Mouse (Mus musculus) right cerebral cortex, adult 18-20 months (tissue): ENCODE data around the gene Tspoap1.

Experiments used
- DNase-seq: peaks from one replicate; pipeline ENCODE4 v3.0.0; 2022; ENCODE audit warnings: mixed read lengths

Tspoap1 gene

DNA sequence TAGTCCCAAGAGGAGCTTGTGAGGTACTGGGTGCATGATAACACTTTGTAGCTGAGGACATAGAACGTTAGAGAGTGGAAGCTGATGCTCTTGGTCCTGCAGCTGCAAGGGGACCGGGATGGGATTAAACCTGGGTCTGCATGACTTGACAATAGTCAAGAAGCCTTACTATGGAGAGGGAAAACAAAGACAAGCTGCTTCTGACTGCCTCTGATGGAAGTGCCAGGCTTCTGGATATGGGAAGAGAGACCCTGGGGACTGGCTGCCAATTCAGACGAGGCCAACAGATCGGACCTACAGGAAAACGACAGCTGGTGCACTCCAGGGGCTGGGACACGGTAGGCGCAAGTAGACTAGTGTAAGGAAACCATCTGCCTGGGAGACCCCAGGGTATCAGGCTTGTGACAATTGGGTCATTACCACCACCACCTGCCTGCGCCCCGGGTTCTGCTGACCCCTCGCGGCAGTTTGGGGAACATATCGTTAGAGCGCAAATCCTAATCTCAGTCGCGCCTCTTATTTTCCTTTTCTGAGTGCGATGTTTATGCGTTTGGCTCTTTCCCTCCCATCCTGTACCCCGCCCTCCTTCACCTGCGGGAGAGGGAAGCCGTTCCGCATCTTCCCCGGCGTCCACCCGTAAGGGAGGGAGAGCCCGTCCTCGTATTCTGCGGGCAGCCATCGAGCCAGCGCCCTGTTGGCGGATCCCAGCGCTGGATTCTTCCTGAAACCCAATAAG lies 56.5 kb downstream of the Tspoap1 start:
- peak; percentile 20 for DNase-seq

DNA sequence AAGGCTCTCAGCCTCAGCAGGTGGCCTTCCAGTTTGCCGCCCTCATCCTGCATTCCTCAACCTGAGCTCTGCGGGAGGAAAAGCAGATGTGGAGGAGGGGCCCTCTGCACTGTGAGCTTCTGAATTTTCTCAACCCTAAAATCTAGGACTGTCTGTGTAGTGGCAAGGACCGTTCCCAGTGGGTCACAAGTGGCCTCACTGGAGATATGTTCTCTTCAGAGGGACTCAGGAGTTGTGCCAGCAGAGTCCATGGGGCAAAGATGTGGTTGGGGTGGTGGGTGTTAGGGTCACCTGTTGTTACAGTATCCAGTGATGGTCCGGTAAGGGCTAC lies 57.1 kb downstream of the Tspoap1 start:
- no peak for DNase-seq

DNA sequence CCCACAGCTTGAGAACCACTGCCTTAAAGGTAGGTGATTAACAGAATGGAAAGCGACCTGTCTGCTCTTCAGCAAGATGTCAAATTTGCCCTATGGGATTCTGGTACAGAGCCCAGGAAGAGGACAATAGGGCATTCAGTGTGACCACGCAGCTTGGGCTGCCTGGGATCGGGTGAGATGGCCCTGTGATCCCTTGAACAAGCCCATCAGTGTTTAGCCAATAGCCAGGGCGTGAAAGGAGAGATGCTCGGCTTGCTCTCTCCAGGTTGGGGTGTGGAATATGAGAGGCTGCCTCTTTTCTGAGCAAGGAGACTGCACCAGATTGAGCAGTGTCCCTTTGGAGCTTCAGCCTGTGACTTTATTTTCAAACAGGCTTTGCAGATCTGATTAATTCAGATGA lies 61.2 kb downstream of the Tspoap1 start:
- peak; percentile 30 for DNase-seq

DNA sequence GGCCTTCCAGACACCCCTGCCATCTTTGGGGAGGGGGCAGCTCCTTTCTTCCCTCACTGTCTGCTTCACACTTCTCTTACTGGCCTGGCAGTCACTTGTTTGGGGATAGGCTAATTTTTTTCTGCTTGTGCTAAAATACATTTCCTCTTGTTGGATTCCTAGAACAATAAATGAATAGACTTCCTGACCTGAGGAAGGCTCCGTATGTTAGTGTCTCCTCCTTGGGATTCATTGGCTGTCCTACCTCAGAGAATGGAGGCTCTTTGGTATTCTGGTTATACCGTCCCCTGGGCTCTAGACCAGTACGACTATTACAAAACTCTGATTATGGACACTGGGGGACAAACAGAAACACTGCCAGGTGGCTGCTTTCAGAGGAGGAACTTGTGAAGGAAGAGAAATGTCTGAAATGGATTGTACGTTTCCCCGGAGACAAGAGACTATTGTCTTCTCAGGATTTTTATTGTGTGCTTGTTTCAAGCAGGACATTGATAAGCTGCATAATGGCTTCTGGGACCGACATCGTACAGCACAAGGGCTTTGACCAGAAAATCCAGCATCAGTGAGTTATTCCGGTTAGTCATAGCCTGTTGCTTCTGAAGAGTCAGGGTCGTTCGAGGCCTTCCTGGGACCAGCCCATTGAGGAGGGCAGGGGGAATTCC lies 68.0 kb downstream of the Tspoap1 start, which contains the start of gene Lpo:
Gene Lpo, minus strand, starts transcription at position 51 of the 662 bp plus-strand sequence.
- no peak for DNase-seq
